Mouse (Mus musculus): ENCODE measurements around the gene Gm13057. TPM values are rescaled to one million over a fixed set of nuclear protein-coding genes. Genes with fewer than 3 reads are reported as not detected.
"Not testable (repeated sequence)": the region's sequence is repeated elsewhere in the genome, so short reads cannot be mapped to it uniquely, and the experiment has no call there.

Gm13057 gene
- not detected in 2 replicates for total RNA-seq (2021)
- long read RNA-seq: 0 reads

- not testable (repeated sequence) for DNase-seq
These were observed at the start of gene Gm13057, which contains the start of gene BC080695 for GRCm38 (mm10) chr4:143551400-143551799. TSS of gene Gm13057 (plus strand) at chr4:143551709. TSS of gene BC080695 (plus strand) at chr4:143551700.

DNA sequence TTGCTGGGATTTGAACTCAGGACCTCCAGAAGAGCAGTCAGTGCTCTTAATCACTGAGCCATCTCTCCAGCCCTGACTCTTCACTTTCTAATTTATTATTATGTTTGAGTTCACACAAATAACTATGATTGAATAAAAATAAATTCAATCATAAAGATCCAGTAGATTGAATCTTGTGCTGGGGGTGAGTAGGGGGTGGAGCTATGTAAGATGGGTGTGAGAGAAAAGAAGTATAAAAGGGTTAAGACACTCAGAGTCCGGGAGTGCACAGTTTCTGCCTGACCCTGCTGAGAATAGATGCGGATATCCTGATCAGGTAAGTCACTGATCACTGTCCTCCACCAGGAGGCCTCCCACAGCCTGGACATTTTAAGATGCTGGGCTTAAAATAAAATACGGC lies 40.5 kb upstream of the Gm13057 start, which contains the start of gene Gm13043:
Gene Gm13043, plus strand, starts transcription at position 301 of the 400 bp plus-strand sequence.
- DNase-seq: no peak

- DNase-seq: not testable (repeated sequence)
These were observed 15.9 kb upstream of the Gm13057 start, which contains the start of gene Gm13040 for GRCm38 (mm10) chr4:143535654-143536053. TSS of gene Gm13040 (plus strand) at chr4:143535954.

Other genes starting within 250 kb of the Gm13057 start
- gene Lrrc38, start 202.0 kb upstream of the Gm13057 start, total RNA-seq (2021): not detected in 2 replicates
- not detected in 2 replicates for gene Pramel1, start 157.3 kb upstream of the Gm13057 start, total RNA-seq (2021)
- gene Pramef8, start 139.3 kb upstream of the Gm13057 start, total RNA-seq (2021): 11.6 and 13.0 TPM in 2 replicates
- not detected in 2 replicates for gene Oog4, start 101.4 kb upstream of the Gm13057 start, total RNA-seq (2021)
- not detected in 2 replicates for gene Gm13043, start 40.4 kb upstream of the Gm13057 start, total RNA-seq (2021)
- gene Gm13040, start 15.8 kb upstream of the Gm13057 start, total RNA-seq (2021): not detected in 2 replicates
- not detected in 2 replicates for gene BC080695, start within 50 bp of the Gm13057 start, total RNA-seq (2021)
- not detected in 2 replicates for gene Gm13083, start 63.3 kb downstream of the Gm13057 start, total RNA-seq (2021)
- not detected in 2 replicates for gene Gm13088, start 105.5 kb downstream of the Gm13057 start, total RNA-seq (2021)
- gene Gm13089, start 151.0 kb downstream of the Gm13057 start, total RNA-seq (2021): not detected in 2 replicates
- not detected in 2 replicates for gene Gm13078, start 167.7 kb downstream of the Gm13057 start, total RNA-seq (2021)
- gene Gm13023, start 237.6 kb downstream of the Gm13057 start, total RNA-seq (2021): not detected in 2 replicates